ENCODE assay signal across 14 mouse cellular contexts in the genomic region with DNA sequence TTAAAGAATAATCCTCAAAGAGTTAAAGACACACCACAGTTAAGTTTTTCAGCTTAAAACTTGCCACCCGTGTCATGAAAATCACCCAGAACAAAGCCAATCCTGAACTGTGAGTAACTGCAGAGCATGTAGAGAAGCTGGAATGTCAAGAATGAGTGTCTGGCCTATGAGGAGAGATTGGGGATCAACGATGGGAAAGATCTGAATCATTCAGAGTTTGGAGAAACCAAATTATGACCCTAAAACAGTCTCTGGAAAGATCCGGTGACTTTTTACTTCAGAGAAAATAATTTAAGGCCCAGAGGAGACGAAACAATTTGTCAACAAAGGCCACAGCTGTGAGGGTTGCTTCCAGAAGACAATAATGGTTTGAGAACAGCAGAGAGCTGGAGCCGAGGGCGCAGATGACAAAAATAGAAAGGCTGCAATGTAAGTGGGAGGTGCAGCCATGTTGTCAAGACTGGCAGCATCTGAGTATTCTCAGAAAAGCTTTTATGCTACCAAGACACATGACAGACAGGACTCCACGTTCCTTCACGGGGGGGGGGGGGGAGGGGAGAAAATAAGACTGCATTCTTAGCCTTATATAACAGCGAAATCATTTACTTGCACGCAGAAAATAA. TPM values are rescaled to one million over a fixed set of nuclear protein-coding genes. Genes with fewer than 3 reads are reported as not detected.
DNase-seq lines count a peak whose midpoint lies in the region; ATAC-seq lines count a peak whose summit lies in the region.
"Had no signal": no experiment of that assay in that cellular context is flagged by ENCODE, and none has a peak within 500 bp of the region (broad histone marks: within the 10 kb centered on the region; RNA-seq: fewer than 3 reads in every experiment).

No protein-coding gene starts in this region.

- H3K36me3 ChIP-seq in heart, embryonic 10.5 days: no peaks in the 10 kb centered on the region
- H3K36me3 ChIP-seq in heart, embryonic 14.5 days (ENCODE audit: control insufficient read depth, insufficient read depth, low read length): no peaks in the 10 kb centered on the region

- intact Hi-C loops in heart, postnatal 36 days (cut with DNase I): loop anchor here (2.0 kb wide), 1 partner anchor 33 kb away; no protein-coding TSS in a partner anchor
- intact Hi-C loops in left cerebral cortex, postnatal 10 days (cut with DNase I): no loop called here

- ATAC-seq in heart, embryonic 14.5 days (ENCODE audit: insufficient number of reproducible peaks, insufficient read depth, low FRiP score, low read depth): no peak
- ATAC-seq: hindbrain, postnatal 0 days had no signal

- no peak overlapping the region for H3K4me3 ChIP-seq in heart, embryonic 10.5 days
- no peak overlapping the region for H3K4me3 ChIP-seq in heart, embryonic 14.5 days (ENCODE audit: control insufficient read depth in 1 of 2, insufficient read depth in 1 of 2, low read depth in 1 of 2, low read length in 2 of 2)

- H3K27ac ChIP-seq in heart, embryonic 10.5 days: peak overlapping the region; percentile 74
- H3K27ac ChIP-seq in heart, embryonic 14.5 days (replicated peaks in 1 of 2; ENCODE audit: control insufficient read depth in 1 of 2, insufficient read depth in 1 of 2, low read depth in 2 of 2, low read length in 2 of 2): peak overlapping the region; percentile 79
- H3K27ac ChIP-seq: hindbrain, postnatal 0 days had no signal

- WGBS in heart, embryonic 10.5 days: 41% methylated on average over 10 of the region's 10 CpGs
- 25% methylated on average over 10 of the region's 10 CpGs for WGBS in heart, embryonic 14.5 days

- peaks cover 13% of the 10 kb centered on the region for H3K4me1 ChIP-seq in heart, embryonic 10.5 days
- peaks cover 6 to 10% of the 10 kb centered on the region in 2 experiments; a peak in 3 of 4 replicates for H3K4me1 ChIP-seq in heart, embryonic 14.5 days (ENCODE audit: control insufficient read depth in 2 of 2, insufficient read depth in 2 of 2, low read length in 2 of 2)

- peak overlapping the region; percentile 12; the same call in 1 of the 2 replicates for H3K9ac ChIP-seq in heart, embryonic 14.5 days (ENCODE audit: low read length)

- no peaks in the 10 kb centered on the region for H3K9me3 ChIP-seq in heart, embryonic 10.5 days
- H3K9me3 ChIP-seq in heart, embryonic 14.5 days (ENCODE audit: control insufficient read depth, low read length): no peaks in the 10 kb centered on the region

- H3K27me3 ChIP-seq in heart, embryonic 10.5 days (ENCODE audit: insufficient read depth, poor library complexity, severe bottlenecking): no peaks in the 10 kb centered on the region
- no peaks in the 10 kb centered on the region for H3K27me3 ChIP-seq in heart, embryonic 14.5 days (ENCODE audit: control insufficient read depth, insufficient read depth, low read length)

- no peak for DNase-seq in heart, embryonic 10.5 days (ENCODE audit: low spot score)
- DNase-seq in heart, postnatal 36 days: no peak
- peak; percentile 81 for DNase-seq in Muller cell, postnatal 12 days (ENCODE audit: inconsistent ontology term)
- DNase-seq in NIH3T3 (ENCODE audit: low read depth): peak; percentile 7
- no peak for DNase-seq in urinary bladder, postnatal 10 days (ENCODE audit: low spot score)
- DNase-seq in left cerebral cortex, postnatal 10 days (ENCODE audit: extremely low spot score in 1 of 2, low spot score in 2 of 2): no peak
- DNase-seq in ovary, postnatal 14 days (ENCODE audit: low spot score): no peak
- DNase-seq: adrenal gland, postnatal 25 days; kidney, adult 8-10 months; left cerebral cortex, postnatal 4 days; thymus, adult 2 months had no signal

- H3K4me2 ChIP-seq in heart, embryonic 14.5 days (ENCODE audit: low read length): no peak overlapping the region

RNA-seq across cellular contexts. Expression of gene Hsd11b1, which starts 20.2 kb away (rescaled TPM):
- polyA plus RNA-seq in heart, embryonic 10.5 days (2016; fragmentation: Nextera tagmentation; extraction: Ambion mirVana): 1.0 and 2.2 TPM in 2 replicates
- 10 to 100 TPM in 1 of 2 experiments, 1 to 10 TPM in 1; 8.6 to 13.2 TPM for total RNA-seq in heart, postnatal 36 days (2021)
- polyA plus RNA-seq in heart, embryonic 14.5 days (2014; fragmentation: Nextera tagmentation; extraction: Ambion mirVana): 1.6 TPM in 2 replicates
- total RNA-seq in left cerebral cortex, postnatal 10 days (2021): 10 to 100 TPM; 15.6 to 16.5 TPM
- total RNA-seq: megakaryocyte-erythroid progenitor cell, adult 5-6 weeks had no signal

RNA-seq across cellular contexts. Expression of gene G0s2, which starts 29.3 kb away (rescaled TPM):
- polyA plus RNA-seq in heart, embryonic 10.5 days (2016; fragmentation: Nextera tagmentation; extraction: Ambion mirVana): 36.1 and 44.0 TPM in 2 replicates
- 10 to 100 TPM; 53.6 to 57.8 TPM for total RNA-seq in heart, postnatal 36 days (2021)
- 103 and 111 TPM in 2 replicates for polyA plus RNA-seq in heart, embryonic 14.5 days (2014; fragmentation: Nextera tagmentation; extraction: Ambion mirVana)
- 1 to 10 TPM; 4.7 to 6.2 TPM for total RNA-seq in left cerebral cortex, postnatal 10 days (2021)
- total RNA-seq: megakaryocyte-erythroid progenitor cell, adult 5-6 weeks had no signal

RNA-seq across cellular contexts. Expression of gene Lamb3, which starts 36.2 kb away (rescaled TPM):
- polyA plus RNA-seq in heart, embryonic 10.5 days (2016; fragmentation: Nextera tagmentation; extraction: Ambion mirVana): 1.7 and 2.4 TPM in 2 replicates
- total RNA-seq in heart, postnatal 36 days (2021): 10 to 100 TPM; 10.2 to 13.0 TPM
- polyA plus RNA-seq in heart, embryonic 14.5 days (2014; fragmentation: Nextera tagmentation; extraction: Ambion mirVana): 2.9 and 3.1 TPM in 2 replicates
- 1 to 10 TPM; 1.4 to 2.1 TPM for total RNA-seq in left cerebral cortex, postnatal 10 days (2021)
- total RNA-seq: megakaryocyte-erythroid progenitor cell, adult 5-6 weeks had no signal

RNA-seq across cellular contexts. Expression of gene Traf3ip3, which starts 42.2 kb away (rescaled TPM):
- 1.6 and 1.9 TPM in 2 replicates for polyA plus RNA-seq in heart, embryonic 10.5 days (2016; fragmentation: Nextera tagmentation; extraction: Ambion mirVana)
- total RNA-seq in heart, postnatal 36 days (2021): 1 to 10 TPM; 1.2 to 1.9 TPM
- polyA plus RNA-seq in heart, embryonic 14.5 days (2014; fragmentation: Nextera tagmentation; extraction: Ambion mirVana): 1.5 and 1.9 TPM in 2 replicates
- total RNA-seq in left cerebral cortex, postnatal 10 days (2021): 1 to 10 TPM; 1.8 to 3.0 TPM

Comparison
In these comparisons a context has a peak if more than half of its experiments do, and no peak if none do; other contexts are left out.
1. DNase-seq: peak in Muller cell, postnatal 12 days (single experiment) and NIH3T3 (single experiment); none in heart, embryonic 10.5 days (single experiment), heart, postnatal 36 days (0 of 2), urinary bladder, postnatal 10 days (single experiment), left cerebral cortex, postnatal 10 days (0 of 2) and ovary, postnatal 14 days (single experiment).
2. RNA of gene G0s2, which starts 29.3 kb away (total RNA-seq): 53.6 to 57.8 TPM in heart, postnatal 36 days; 4.7 to 6.2 TPM in left cerebral cortex, postnatal 10 days; every median in the first group is over 4 times any median in the second.